Mouse (Mus musculus) CD4-positive helper T cell, adult 2 months (primary cell): ENCODE results near the gene Gcn1l1.

Experiments used
- DNase-seq: peaks from one replicate; pipeline ENCODE4 v3.0.0-alpha.2; 2012; ENCODE audit warnings: low read depth, missing footprints, low spot score

Gene Gcn1l1

DNA sequence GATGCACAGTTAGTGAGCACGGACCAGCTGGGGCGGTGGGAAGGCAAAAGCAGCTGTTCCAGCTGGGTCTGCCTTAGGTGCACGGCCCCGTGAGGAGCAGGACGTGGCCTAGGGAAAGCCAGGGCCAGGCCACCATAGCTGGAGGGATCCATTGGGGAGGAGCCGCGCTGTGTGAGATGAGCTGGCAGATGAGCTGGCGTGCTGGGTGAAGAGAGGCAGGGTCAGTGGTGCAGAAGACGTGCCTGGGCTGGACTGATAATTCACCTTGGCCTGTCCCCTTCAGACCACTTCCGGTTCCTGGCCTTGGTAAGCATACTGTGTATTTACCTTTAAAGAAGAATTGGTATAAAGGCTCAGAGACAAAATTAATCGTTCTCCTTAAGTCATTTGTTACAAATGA is 46.5 kb downstream of the Gcn1l1 start:
- DNase-seq = no peak

- no peak for DNase-seq
These were observed 48.3 kb downstream of the Gcn1l1 start for GRCm38 (mm10) chr5:115613332-115613731.

DNA sequence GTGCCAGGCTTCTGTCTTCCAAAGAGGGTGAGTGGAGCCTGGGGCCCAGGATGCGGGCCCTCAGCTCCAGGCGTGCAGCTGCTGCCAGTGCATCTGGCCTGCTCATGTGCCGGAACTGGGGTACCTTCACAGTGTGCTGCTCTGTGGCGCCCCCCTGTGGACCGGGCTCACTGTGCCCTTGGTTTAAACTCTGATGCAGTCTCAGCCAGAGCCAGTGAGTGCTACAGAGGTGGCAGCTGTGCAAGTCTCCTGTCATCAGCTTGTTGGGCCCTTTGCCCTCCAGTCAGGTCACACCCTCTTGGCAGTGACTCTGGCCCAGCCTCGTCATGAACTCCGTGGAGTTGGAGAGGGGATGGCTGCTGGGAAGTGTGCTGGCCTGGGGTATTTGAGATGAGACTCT is 49.9 kb downstream of the Gcn1l1 start:
- DNase-seq = peak; percentile 53

DNA sequence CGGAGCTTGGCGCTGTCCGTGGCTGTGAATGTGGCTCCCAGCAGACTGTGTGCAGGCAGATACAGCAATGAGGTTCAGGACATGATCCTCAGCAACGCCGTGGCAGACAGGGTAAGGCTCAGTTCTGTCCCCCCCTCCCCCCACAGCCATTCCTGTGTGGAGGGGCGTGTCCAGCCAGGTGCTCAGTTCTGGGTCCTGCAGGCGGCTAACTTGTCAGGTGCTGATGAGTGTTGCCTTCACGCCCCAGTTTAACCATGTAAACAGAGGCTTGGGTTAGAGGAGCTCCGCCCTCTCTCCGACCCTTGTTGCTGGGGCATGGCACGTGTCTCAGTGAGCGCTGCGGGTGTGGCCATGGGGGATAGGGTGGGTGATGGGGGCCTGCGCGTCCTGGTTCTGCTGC is 54.6 kb downstream of the Gcn1l1 start:
- no peak for DNase-seq

GRCm38 (mm10) chr5:115622686-115623085 is 57.6 kb downstream of the Gcn1l1 start:
- DNase-seq = no peak

DNA sequence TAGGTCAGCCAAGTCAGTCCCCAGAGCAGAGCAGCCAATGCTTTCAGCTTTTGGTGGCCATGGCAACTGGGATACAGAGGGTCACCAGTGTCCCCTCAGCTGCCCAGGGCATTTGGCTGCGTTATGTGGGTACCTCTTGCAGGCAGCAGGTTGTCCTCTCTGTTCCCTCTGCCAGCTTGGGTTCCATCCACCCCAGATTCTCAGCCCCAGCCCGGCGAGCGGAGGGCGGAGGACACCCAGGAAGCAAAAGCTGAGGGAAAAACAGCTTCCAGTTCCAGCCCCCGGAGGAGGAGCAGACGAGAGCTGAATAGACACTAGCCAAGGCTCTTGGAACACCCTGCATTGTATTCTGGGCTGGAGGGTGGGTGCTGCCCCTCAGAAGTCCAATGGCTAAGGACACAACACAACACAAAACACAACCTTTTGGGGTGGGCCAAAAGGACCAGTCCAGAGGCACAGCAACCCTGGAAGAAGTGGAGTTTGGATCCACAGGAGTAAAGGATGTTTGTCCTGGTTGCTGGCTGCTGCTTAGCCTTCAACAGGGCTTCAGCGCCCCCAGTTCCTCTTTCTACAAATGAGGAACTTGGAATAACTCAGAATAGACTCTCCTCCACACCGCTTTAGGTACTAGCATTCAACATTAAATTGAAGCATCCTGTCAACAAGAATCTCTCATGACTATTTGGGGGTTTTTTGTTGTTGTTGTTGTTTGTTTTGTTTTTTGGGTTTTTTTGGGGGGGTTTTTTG is 58.8 kb downstream of the Gcn1l1 start:
- DNase-seq = no peak

GRCm38 (mm10) chr5:115626237-115626886 is 61.3 kb downstream of the Gcn1l1 start:
- DNase-seq = no peak

DNA sequence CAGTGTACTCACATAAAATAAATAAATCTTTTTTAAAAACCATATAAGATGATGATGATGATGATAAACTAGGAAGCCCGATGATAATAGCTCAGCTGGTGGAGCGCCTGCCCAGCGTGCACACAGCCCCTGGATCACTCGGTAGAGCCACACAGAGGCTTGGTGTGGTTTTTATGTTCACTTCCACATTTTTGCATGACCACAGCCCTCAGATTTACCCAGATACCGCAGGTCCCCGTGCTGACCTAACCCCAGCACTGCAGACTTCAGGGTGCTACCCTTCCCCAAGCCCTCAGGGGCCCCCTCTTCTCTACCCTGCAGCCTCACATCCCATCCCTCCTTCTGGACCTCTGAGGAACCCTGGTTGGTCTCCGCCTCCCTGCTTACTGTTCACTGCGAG is 63.0 kb downstream of the Gcn1l1 start:
- DNase-seq = no peak

GRCm38 (mm10) chr5:115629672-115630071 is 64.6 kb downstream of the Gcn1l1 start:
- no peak for DNase-seq

GRCm38 (mm10) chr5:115630291-115630690 is 65.2 kb downstream of the Gcn1l1 start:
- DNase-seq = no peak

DNA sequence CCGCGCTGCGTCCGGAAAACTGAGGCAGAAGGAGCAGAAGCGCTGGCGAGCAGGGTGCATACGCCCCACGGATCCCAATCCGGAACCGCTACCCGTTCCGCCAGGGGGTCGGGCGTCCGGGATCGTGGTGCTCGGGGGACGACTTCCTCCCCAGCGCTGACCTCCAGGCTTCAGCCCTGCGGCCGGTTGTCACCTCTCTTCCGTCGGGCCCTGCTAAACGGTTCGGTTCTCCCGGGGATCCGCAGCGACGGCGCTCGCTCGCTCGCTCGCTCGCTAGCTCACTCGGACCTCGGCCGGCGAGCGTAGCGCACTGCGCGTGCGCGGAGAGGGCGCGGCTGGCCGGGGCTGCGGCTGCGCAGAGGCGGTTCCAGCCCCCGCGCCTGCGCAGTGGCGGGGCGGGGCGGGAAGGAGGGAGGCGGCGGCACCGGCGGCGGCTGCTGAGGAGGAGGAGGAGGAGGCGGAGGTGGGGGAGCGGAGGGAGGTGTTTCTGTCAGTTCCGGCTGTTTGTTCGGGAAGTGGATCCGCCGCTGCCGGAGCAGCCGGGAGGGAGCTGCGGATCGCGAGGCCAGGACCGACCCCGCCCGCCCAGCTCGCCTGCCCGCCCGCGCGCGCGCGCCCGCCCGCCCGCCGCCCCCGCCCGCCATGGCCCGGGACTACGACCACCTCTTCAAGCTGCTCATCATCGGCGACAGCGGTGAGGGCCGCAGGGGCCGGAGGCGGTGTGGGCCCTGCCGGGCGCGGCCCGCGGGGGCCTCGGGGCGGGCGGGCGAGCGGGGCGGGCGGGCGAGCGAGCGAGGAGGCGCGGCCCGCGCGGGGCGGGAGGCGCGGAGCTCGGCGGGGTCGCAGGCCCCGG is 66.7 kb downstream of the Gcn1l1 start, which contains the start of gene Rab35:
Gene Rab35, plus strand, starts transcription at position 404 of the 853 bp plus-strand sequence.
- peak; percentile 95 for DNase-seq

- peak; percentile 46 for DNase-seq
These were observed 67.3 kb downstream of the Gcn1l1 start for GRCm38 (mm10) chr5:115632358-115632714.

- no peak for DNase-seq
These were observed 68.0 kb downstream of the Gcn1l1 start for GRCm38 (mm10) chr5:115633060-115633459.

GRCm38 (mm10) chr5:115634046-115634445 is 69.0 kb downstream of the Gcn1l1 start:
- DNase-seq = no peak

DNA sequence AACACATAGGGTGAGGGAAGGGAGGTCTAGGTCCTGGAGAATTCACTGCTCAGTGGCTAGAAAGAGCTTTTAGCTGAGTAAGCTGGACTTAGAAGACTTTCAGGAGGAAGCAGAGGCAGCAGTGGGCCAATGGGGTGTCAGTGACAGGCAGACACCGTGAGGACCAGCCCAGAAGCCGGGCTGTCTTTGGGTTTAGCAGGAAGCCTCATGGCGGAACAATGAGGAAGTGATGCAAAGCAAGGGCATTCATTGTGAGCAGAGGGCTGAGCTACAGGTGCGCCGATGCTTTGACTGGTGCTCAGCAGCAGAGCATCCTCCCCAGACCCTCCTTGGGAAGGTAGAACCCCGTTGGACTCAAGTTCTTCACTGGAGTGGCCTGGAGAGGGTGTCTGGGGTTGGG is 70.5 kb downstream of the Gcn1l1 start:
- DNase-seq = peak; percentile 49

DNA sequence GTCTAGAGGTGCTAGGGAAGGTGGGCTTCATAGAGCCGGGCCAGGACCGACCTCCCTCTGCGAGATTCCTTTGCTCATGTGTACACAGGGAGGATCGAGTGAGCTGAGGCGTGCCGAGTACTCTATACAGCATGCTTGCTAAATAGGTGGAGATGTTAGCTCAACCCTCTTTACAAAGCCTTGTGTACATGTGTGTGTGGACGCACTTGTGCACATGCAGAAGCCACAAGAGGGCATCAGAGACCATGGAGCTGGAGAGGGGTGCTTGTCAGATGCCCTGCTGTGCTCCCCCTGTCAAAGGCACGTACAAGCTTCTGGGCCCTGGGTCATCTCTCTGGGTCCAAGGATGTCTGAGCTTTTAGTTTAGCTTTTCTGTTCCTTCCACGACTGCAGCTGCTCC is 79.1 kb downstream of the Gcn1l1 start:
- DNase-seq = no peak

- DNase-seq = no peak
These were observed 83.8 kb downstream of the Gcn1l1 start for GRCm38 (mm10) chr5:115648876-115649275.

GRCm38 (mm10) chr5:115649699-115650098 is 84.6 kb downstream of the Gcn1l1 start:
- DNase-seq = no peak

DNA sequence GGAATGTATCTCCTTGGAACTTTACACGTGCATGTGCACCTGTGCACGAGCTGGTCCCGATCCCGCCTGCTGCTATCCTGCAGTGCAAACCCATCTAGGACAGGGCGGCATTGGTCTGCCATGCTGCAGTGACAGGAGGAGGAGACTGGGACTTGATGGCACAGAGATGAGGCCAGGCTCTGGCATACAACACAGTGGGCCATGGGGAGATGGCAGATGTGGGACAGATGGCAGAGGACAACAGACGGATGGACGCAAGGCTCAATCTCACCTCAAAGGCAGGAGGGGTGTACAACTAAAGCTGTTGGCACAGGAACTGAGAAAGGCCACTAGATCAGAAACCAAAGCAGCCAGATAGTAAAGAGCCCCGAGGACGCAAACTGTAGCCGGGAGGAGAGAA is 85.8 kb downstream of the Gcn1l1 start:
- no peak for DNase-seq

- DNase-seq = no peak
These were observed 86.8 kb downstream of the Gcn1l1 start for GRCm38 (mm10) chr5:115651821-115652220.

DNA sequence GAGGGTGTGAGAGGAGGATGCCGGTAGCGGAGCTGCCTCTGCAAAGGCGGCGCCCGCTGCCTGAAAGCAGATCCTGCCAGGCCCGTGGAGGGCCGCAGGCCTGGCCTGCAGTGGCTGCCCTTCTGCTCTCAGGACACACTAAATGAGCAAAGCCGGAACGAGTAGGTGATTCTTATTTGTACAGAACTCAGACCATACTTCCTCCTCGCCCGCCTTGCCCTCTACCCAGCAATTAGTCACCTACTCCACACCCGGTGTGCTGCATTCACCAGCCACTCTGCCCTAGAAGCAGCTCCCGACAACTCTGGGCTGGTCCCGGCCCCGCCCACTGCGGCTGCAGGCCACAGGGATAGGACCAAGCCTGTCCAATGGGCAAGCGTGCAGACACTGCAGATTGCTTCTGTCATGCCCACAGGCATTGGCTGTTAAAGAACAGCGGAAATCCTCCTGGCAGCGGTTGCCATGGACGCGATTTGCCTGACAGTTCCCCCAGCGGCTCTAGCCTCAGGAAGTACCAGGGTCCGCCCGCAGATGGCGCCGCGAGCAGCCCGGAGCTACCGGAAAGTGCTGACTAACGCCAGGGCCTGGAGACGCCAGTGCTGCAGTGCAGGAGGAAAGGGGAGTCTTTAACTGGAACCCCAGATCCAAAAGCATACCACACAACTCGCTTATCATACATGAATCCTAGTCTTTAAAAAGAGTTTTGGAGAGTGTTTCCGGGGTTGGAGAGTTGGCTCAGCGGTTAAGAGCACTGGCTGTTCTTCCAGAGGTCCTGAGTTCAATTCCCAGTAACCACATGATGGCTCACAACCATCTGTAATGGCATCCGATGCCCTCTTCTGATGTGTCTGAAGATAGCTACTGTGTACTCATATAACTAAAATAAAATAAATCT is 87.9 kb downstream of the Gcn1l1 start:
- peak; percentile 99 for DNase-seq
